ENCODE assay signal across 17 mouse cellular contexts in the genomic region with DNA sequence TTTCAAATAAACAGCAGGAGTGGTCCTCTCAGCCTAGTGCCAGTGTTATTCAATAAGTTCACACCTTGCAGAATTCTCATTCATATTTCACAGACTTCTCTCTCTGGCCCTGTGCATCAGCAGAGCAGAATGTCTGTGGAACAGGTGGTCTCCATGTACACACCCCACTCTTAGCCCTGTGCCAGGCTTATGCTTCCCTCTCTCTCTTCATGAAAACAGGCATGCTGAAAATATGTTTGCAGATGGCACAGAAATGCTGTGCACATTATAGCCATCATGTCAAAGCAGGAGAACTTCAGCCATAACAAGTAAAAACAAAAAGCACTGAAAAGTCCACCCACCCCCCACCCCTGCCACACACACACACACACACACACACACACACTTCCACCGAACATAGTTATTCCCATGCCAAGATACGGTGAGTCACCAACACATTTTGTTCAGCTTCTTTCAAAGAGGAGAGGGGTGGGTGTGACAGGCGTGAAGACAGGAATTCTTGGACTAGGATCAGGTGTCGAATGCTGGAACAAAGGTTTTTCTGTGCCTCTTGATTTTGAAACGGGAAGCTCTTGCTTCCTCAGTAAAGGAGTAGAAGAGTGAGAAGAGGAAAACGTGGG.
DNase-seq lines count a peak whose midpoint lies in the region; ATAC-seq lines count a peak whose summit lies in the region.
"Had no signal": no experiment of that assay in that cellular context is flagged by ENCODE, and none has a peak within 500 bp of the region (broad histone marks: within the 10 kb centered on the region; RNA-seq: fewer than 3 reads in every experiment).

No protein-coding gene starts in this region.

- WGBS in embryonic facial prominence, embryonic 11.5 days, result 22% methylated on average over 6 of the region's 6 CpGs
- 40% methylated on average over 6 of the region's 6 CpGs for WGBS in embryonic facial prominence, embryonic 10.5 days
- 26% methylated on average over 6 of the region's 6 CpGs for WGBS in forebrain, embryonic 16.5 days

- peak; percentile 5 for DNase-seq in embryonic facial prominence, embryonic 11.5 days (ENCODE audit: low spot score)
- no peak for DNase-seq in embryonic facial prominence, embryonic 10.5 days (ENCODE audit: low spot score)
- peak; percentile 21 to 38 for DNase-seq in layer of hippocampus, postnatal 10 days (ENCODE audit: low spot score in 2 of 2)
- DNase-seq in right cerebral cortex, adult 2 months (ENCODE audit: low spot score in 2 of 2), result peak; percentile 52 to 58
- DNase-seq in gastrocnemius, postnatal 4 days (ENCODE audit: low spot score in 2 of 2), result no peak
- DNase-seq in urinary bladder, adult 18-20 months (ENCODE audit: low spot score in 2 of 2), result no peak
- DNase-seq: cerebellum, adult 11 months; heart, adult 2 months; kidney, adult 8-10 months; thymus, adult 2 months had no signal

- no peak overlapping the region for H3K9ac ChIP-seq in embryonic facial prominence, embryonic 11.5 days (replicated peaks; ENCODE audit: low read length)
- no peak overlapping the region for H3K9ac ChIP-seq in forebrain, embryonic 16.5 days (replicated peaks; ENCODE audit: low read depth, low read length)
- H3K9ac ChIP-seq: hindbrain, embryonic 14.5 days; limb, embryonic 13.5 days; lung, embryonic 15.5 days; neural tube, embryonic 15.5 days had no signal

- no peaks in the 10 kb centered on the region for H3K36me3 ChIP-seq in embryonic facial prominence, embryonic 11.5 days (replicated peaks; ENCODE audit: control insufficient read depth, insufficient read depth, low read depth, low read length)
- H3K36me3 ChIP-seq in embryonic facial prominence, embryonic 10.5 days (replicated peaks), result no peaks in the 10 kb centered on the region
- H3K36me3 ChIP-seq in forebrain, embryonic 16.5 days (ENCODE audit: control insufficient read depth, insufficient read depth), result no peaks in the 10 kb centered on the region
- H3K36me3 ChIP-seq: limb, embryonic 13.5 days; lung, embryonic 15.5 days; neural tube, embryonic 15.5 days had no signal

- no peaks in the 10 kb centered on the region for H3K9me3 ChIP-seq in embryonic facial prominence, embryonic 11.5 days (replicated peaks; ENCODE audit: control insufficient read depth, low read length)
- no peaks in the 10 kb centered on the region for H3K9me3 ChIP-seq in embryonic facial prominence, embryonic 10.5 days
- H3K9me3 ChIP-seq in forebrain, embryonic 16.5 days (ENCODE audit: control insufficient read depth, low read length), result no peaks in the 10 kb centered on the region
- H3K9me3 ChIP-seq: limb, embryonic 13.5 days; lung, embryonic 15.5 days; neural tube, embryonic 15.5 days had no signal

- H3K27me3 ChIP-seq in embryonic facial prominence, embryonic 11.5 days (ENCODE audit: control insufficient read depth, insufficient read depth, low read length), result no peaks in the 10 kb centered on the region
- H3K27me3 ChIP-seq in embryonic facial prominence, embryonic 10.5 days (replicated peaks; ENCODE audit: low read depth, poor library complexity, severe bottlenecking), result no peaks in the 10 kb centered on the region
- H3K27me3 ChIP-seq in forebrain, embryonic 16.5 days (replicated peaks; ENCODE audit: control insufficient read depth, insufficient read depth, low read length), result no peaks in the 10 kb centered on the region
- H3K27me3 ChIP-seq: limb, embryonic 13.5 days; lung, embryonic 15.5 days; neural tube, embryonic 15.5 days had no signal

- H3K4me2 ChIP-seq in embryonic facial prominence, embryonic 11.5 days (ENCODE audit: low read depth, low read length), result no peak overlapping the region
- H3K4me2 ChIP-seq in forebrain, embryonic 16.5 days (ENCODE audit: low read length), result no peak overlapping the region
- H3K4me2 ChIP-seq: hindbrain, embryonic 14.5 days; limb, embryonic 13.5 days; lung, embryonic 15.5 days; neural tube, embryonic 15.5 days had no signal

- no peaks in the 10 kb centered on the region for H3K4me1 ChIP-seq in embryonic facial prominence, embryonic 11.5 days (ENCODE audit: control insufficient read depth, insufficient read depth, low read length)
- 0 out of 2 replicates have a peak, but pooled peaks cover 5% of the 10 kb centered on the region for H3K4me1 ChIP-seq in embryonic facial prominence, embryonic 10.5 days
- H3K4me1 ChIP-seq in forebrain, embryonic 16.5 days (replicated peaks; ENCODE audit: control insufficient read depth, insufficient read depth, low read length), result peaks cover 14% of the 10 kb centered on the region
- H3K4me1 ChIP-seq: limb, embryonic 13.5 days; lung, embryonic 15.5 days; neural tube, embryonic 15.5 days had no signal

- H3K27ac ChIP-seq in embryonic facial prominence, embryonic 11.5 days (replicated peaks; ENCODE audit: low read depth, low read length), result no peak overlapping the region
- H3K27ac ChIP-seq in embryonic facial prominence, embryonic 10.5 days (replicated peaks), result no peak overlapping the region
- peak overlapping the region; percentile 53 for H3K27ac ChIP-seq in forebrain, embryonic 16.5 days (ENCODE audit: low read length)
- H3K27ac ChIP-seq: heart, adult 2 months; hindbrain, embryonic 14.5 days; limb, embryonic 13.5 days; lung, embryonic 15.5 days; neural tube, embryonic 15.5 days had no signal

- no peak overlapping the region for H3K4me3 ChIP-seq in embryonic facial prominence, embryonic 11.5 days (ENCODE audit: low read depth, low read length)
- no peak overlapping the region for H3K4me3 ChIP-seq in embryonic facial prominence, embryonic 10.5 days
- H3K4me3 ChIP-seq in forebrain, embryonic 16.5 days (replicated peaks; ENCODE audit: low read length), result no peak overlapping the region
- H3K4me3 ChIP-seq: heart, adult 2 months; limb, embryonic 13.5 days; lung, embryonic 15.5 days; neural tube, embryonic 15.5 days had no signal

- no peak for ATAC-seq in embryonic facial prominence, embryonic 11.5 days (replicated peaks; ENCODE audit: insufficient number of reproducible peaks, low FRiP score, low TSS enrichment, low read depth)
- ATAC-seq in forebrain, embryonic 16.5 days, result peak; percentile 94
- ATAC-seq in erythroblast, adult 5-6 weeks (replicated peaks; ENCODE audit: low FRiP score, poor library complexity, severe bottlenecking), result no peak
- ATAC-seq: midbrain, embryonic 16.5 days had no signal

Comparison
In these comparisons a context has a peak if more than half of its experiments do, and no peak if none do; other contexts are left out.
1. DNase-seq: peak in embryonic facial prominence, embryonic 11.5 days (single experiment), layer of hippocampus, postnatal 10 days (2 of 2) and right cerebral cortex, adult 2 months (2 of 2); none in embryonic facial prominence, embryonic 10.5 days (single experiment), gastrocnemius, postnatal 4 days (0 of 2) and urinary bladder, adult 18-20 months (0 of 2).